Mouse (Mus musculus) ES-Bruce4 (cell line): ENCODE measurements around the gene Wdr1.

ENCODE experiments used
- CTCF ChIP-seq: IDR thresholded peaks from one replicate; pipeline ENCODE4 v1.8.1; 2011; ENCODE audit warnings: low read depth, low read length
- EP300 ChIP-seq: IDR thresholded peaks from 2 replicates; pipeline ENCODE4 v1.6.1; 2011; ENCODE audit warnings: low read depth, low read length; ENCODE audit not compliant: insufficient read depth

- TF ChIP-seq CTCF (no peak), EP300 (no peak)
Observed at GRCm38 (mm10) chr5:38553953-38554352, 9.1 kb downstream of the Wdr1 start.
